Mouse (Mus musculus) gastrocnemius, postnatal 10 days (tissue): ENCODE data around the gene Cebpe. TPM values are rescaled to one million over a fixed set of nuclear protein-coding genes. Genes with fewer than 3 reads are reported as not detected.

Experiments used
- DNase-seq: peaks from one replicate; pipeline ENCODE4 v3.0.0; 2021; ENCODE audit warnings: mixed read lengths
- total RNA-seq, 2 experiments: library from RNA; stranded (reverse); gene quantifications; 2 replicates each; pipeline ENCODE4 v1.2.3; 2021

Gene Cebpe
- total RNA-seq, 2 experiments from 2014 or later = 0.50 TPM; not detected in 1

- DNase-seq = no peak
These were observed 37.7 kb downstream of the Cebpe start for GRCm38 (mm10) chr14:54674317-54674716.

- DNase-seq = peak; percentile 26
These were observed 42.6 kb downstream of the Cebpe start for GRCm38 (mm10) chr14:54669381-54669780.

DNA sequence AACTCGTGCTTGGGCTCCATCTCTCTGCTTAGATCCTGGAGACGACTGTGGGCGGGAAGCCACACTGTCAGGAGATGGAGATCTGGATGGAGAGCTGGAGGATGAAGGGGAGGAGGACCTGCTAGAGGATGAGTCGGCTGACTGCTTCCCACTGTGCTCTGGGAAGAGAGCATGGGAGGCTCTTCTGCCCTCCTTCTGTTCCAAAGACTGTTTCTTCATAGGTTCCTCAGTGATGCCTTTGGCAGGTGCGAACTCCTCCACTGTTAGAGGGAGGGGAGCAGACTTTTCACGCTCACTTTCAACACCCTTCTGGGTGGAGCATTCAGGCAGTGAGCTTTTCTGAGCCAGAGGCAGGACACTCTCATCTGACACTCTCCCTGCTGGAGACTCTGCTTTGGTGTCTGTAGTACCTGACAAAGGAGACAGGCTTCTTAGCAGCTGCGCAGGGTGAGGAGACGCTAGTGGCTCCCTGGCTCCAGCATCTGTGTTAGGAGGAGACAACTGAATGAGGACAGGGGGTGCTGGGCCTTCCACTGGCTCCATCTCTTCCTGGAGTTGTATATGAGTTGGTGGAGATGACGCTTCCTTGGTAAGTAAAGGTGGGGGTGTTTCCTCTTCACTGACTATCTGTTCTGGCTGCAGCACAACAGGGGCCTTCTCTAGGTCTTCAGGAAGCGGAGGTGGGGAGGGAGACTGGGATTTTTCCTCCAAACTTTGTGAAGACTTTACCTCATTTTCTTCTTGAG, 47.3 kb downstream of the Cebpe start:
- DNase-seq = no peak

Other genes starting within 250 kb of the Cebpe start
- 10 to 100 TPM; 36.3 to 39.5 TPM for gene Lrp10, start 248.0 kb downstream of the Cebpe start, total RNA-seq
- under 1 TPM in 1 of 2 experiments, not detected in 1; 0.14 TPM for gene Rem2, start 236.1 kb downstream of the Cebpe start, total RNA-seq
- gene Prmt5, start 194.6 kb downstream of the Cebpe start, total RNA-seq = 10 to 100 TPM; 32.8 to 35.3 TPM
- gene Haus4, start 157.6 kb downstream of the Cebpe start, total RNA-seq = 10 to 100 TPM in 1 of 2 experiments, 1 to 10 TPM in 1; 9.2 to 10.7 TPM
- gene Ajuba, start 134.6 kb downstream of the Cebpe start, total RNA-seq = 1 to 10 TPM; 7.5 to 9.9 TPM
- 1 to 10 TPM; 3.1 to 5.1 TPM for gene 4931414P19Rik, start 106.2 kb downstream of the Cebpe start, total RNA-seq
- 100 to 1,000 TPM; 183 to 207 TPM for gene Psmb5, start 94.2 kb downstream of the Cebpe start, total RNA-seq
- not detected for gene Psmb11, start 90.7 kb downstream of the Cebpe start, total RNA-seq
- not detected for gene Gm17606, start 71.2 kb downstream of the Cebpe start, total RNA-seq
- 1 to 10 TPM in 1 of 2 experiments, under 1 TPM in 1; 0.96 to 1.8 TPM for gene Cdh24, start 70.8 kb downstream of the Cebpe start, total RNA-seq
- gene 1700123O20Rik, start 26.0 kb downstream of the Cebpe start, total RNA-seq = 10 to 100 TPM; 16.2 to 16.9 TPM
- gene Acin1, start 25.2 kb downstream of the Cebpe start, total RNA-seq = 100 to 1,000 TPM in 1 of 2 experiments, 10 to 100 TPM in 1; 90.7 to 110 TPM
- gene Gm29776, start 13.3 kb downstream of the Cebpe start, total RNA-seq = not detected
- gene Slc7a8, start 69.8 kb upstream of the Cebpe start, total RNA-seq = 1 to 10 TPM; 5.7 to 7.5 TPM
- not detected for gene Rnf212b, start 102.0 kb upstream of the Cebpe start, total RNA-seq
- 1 to 10 TPM; 6.8 to 8.4 TPM for gene Homez, start 158.8 kb upstream of the Cebpe start, total RNA-seq
- gene Ppp1r3e, start 165.4 kb upstream of the Cebpe start, total RNA-seq = 1 to 10 TPM; 4.2 to 6.8 TPM
- 10 to 100 TPM; 28.2 to 29.3 TPM for gene Bcl2l2, start 171.2 kb upstream of the Cebpe start, total RNA-seq
- 1 to 10 TPM in 1 of 2 experiments, under 1 TPM in 1; 0.94 to 5.0 TPM for gene Gm20521, start 171.3 kb upstream of the Cebpe start, total RNA-seq
- gene Pabpn1, start 180.3 kb upstream of the Cebpe start, total RNA-seq = 10 to 100 TPM; 80.2 to 99.9 TPM
- 10 to 100 TPM; 11.8 to 13.9 TPM for gene Slc22a17, start 201.0 kb upstream of the Cebpe start, total RNA-seq
- 10 to 100 TPM; 12.6 to 16.0 TPM for gene Efs, start 214.0 kb upstream of the Cebpe start, total RNA-seq
- gene Il25, start 220.5 kb upstream of the Cebpe start, total RNA-seq = not detected
- 1 to 10 TPM; 1.6 to 3.3 TPM for gene Cmtm5, start 224.1 kb upstream of the Cebpe start, total RNA-seq